Mouse (Mus musculus): ENCODE data around the gene Rfx5.

- no peak for TF ChIP-seq TAL1 (IDR thresholded peaks at IDR 0.05; ENCODE audit: low read length)
- no peak for TF ChIP-seq GATA1 (IDR thresholded peaks at IDR 0.05; ENCODE audit: low read length)
Measured at GRCm38 (mm10) chr3:94913801-94914200, 40.1 kb upstream of the Rfx5 start.

All from erythroblast, embryonic 14.5 days (primary cell).